Mouse (Mus musculus) heart, adult 2 months (tissue): ENCODE measurements at regions not wholly inside any gene's neighbourhood (a gene's known extent, or its start where the extent isn't known, plus 50 kb on each side); places are given as distances from the start of the nearest gene placed in this dataset.

Experiments
- CTCF ChIP-seq: fragments of 200-600 bp; IDR thresholded peaks from 2 replicates; pipeline ENCODE4 v1.8.1; 2022; ENCODE audit warnings: antibody characterized with exemption, mild to moderate bottlenecking, moderate library complexity
- POLR2A ChIP-seq: fragments of 200-500 bp; IDR thresholded peaks from 2 replicates; pipeline ENCODE4 v1.6.1; 2011; ENCODE audit warnings: mild to moderate bottlenecking, low read depth, low read length, control low read depth; ENCODE audit not compliant: insufficient read depth

GRCm38 (mm10) chr17:4391210-4391609 lies 602.9 kb upstream of the Arid1b start:
- no peak for TF ChIP-seq POLR2A
- TF ChIP-seq CTCF = no peak
